Mouse (Mus musculus): ENCODE results near the gene Unc13a. TPM values are rescaled to one million over a fixed set of nuclear protein-coding genes. Genes with fewer than 3 reads are reported as not detected.

Gene Unc13a
- polyA plus RNA-seq, 1 experiment: 0.01 TPM

DNA sequence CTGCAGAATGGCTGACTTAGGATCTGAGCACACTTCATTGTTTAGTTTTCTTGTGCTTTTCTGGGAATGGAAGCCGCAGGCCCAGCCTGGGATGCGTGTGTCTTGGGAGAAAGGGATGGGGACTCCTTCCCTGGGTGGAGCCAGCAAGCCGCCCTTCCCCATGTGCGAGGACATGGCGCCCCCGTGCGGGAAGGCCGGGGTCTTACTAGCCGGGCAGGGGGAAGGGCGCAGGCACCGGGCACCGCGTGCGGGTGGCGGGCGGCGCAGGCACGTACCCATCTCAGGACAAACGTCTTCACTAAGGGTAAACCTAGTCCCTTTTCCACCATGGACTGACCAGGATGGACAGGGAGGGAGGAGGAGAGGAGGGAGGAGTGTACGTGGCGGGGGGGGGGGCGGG, 38.4 kb downstream of the Unc13a start:
- no peaks in the 10 kb centered on the region for H3K36me3 ChIP-seq (ENCODE audit: control insufficient read depth)
- peaks cover 42% of the 10 kb centered on the region for H3K4me1 ChIP-seq (ENCODE audit: control insufficient read depth)
- no peak overlapping the region for H3K4me3 ChIP-seq (replicated peaks)
- H3K9me3 ChIP-seq (ENCODE audit: control insufficient read depth, low read length): peaks cover 8% of the 10 kb centered on the region
- H3K27me3 ChIP-seq (ENCODE audit: control insufficient read depth): peaks cover 81% of the 10 kb centered on the region
- TF ChIP-seq GATA1 (IDR thresholded peaks at IDR 0.05; ENCODE audit: low read length) (no peak), TAL1 (IDR thresholded peaks at IDR 0.05; ENCODE audit: low read length) (no peak)

GRCm38 (mm10) chr8:71631897-71632296, 39.7 kb downstream of the Unc13a start:
- H3K4me3 ChIP-seq (replicated peaks): no peak overlapping the region
- peaks cover 80% of the 10 kb centered on the region for H3K27me3 ChIP-seq (ENCODE audit: control insufficient read depth)
- peaks cover 8% of the 10 kb centered on the region for H3K9me3 ChIP-seq (ENCODE audit: control insufficient read depth, low read length)

DNA sequence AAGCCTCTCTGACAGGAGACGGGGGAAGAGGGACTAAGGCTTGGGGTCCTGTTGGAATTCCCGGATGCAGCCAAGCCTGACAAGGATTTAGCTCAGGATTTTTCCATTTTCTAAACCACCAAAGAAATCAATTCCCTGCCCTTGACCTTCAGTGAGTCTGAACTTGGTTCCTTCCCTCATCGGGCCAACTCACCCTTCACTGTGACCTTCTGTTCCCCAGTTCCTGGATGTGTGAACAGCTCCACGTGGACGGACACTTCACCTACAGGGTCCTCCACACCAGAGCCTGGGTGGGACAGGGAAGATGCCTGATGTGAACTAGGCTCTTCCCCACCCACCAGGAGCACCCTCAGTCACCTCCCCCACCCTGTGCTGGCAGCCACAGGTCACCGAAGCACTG, 40.8 kb downstream of the Unc13a start:
- TF ChIP-seq GATA1 (IDR thresholded peaks at IDR 0.05; ENCODE audit: low read length) (no peak), TAL1 (IDR thresholded peaks at IDR 0.05; ENCODE audit: low read length) (no peak)
- Histone ChIP-seq H3K9me3 (ENCODE audit: control insufficient read depth, low read length) (peaks cover 8% of the 10 kb centered on the region), H3K4me1 (ENCODE audit: control insufficient read depth) (peaks cover 44% of the 10 kb centered on the region), H3K36me3 (ENCODE audit: control insufficient read depth) (peaks cover 5% of the 10 kb centered on the region), H3K27me3 (ENCODE audit: control insufficient read depth) (peaks cover 72% of the 10 kb centered on the region), H3K4me3 (replicated peaks) (no peak overlapping the region)

More at GRCm38 (mm10) chr8:71631897-71632296, 39.7 kb downstream of the Unc13a start:
- H3K36me3 ChIP-seq (ENCODE audit: control insufficient read depth): no peaks in the 10 kb centered on the region
- peaks cover 44% of the 10 kb centered on the region for H3K4me1 ChIP-seq (ENCODE audit: control insufficient read depth)
- no peak for TF ChIP-seq GATA1 (IDR thresholded peaks at IDR 0.05; ENCODE audit: low read length)
- TF ChIP-seq TAL1 (IDR thresholded peaks at IDR 0.05; ENCODE audit: low read length): no peak

DNA sequence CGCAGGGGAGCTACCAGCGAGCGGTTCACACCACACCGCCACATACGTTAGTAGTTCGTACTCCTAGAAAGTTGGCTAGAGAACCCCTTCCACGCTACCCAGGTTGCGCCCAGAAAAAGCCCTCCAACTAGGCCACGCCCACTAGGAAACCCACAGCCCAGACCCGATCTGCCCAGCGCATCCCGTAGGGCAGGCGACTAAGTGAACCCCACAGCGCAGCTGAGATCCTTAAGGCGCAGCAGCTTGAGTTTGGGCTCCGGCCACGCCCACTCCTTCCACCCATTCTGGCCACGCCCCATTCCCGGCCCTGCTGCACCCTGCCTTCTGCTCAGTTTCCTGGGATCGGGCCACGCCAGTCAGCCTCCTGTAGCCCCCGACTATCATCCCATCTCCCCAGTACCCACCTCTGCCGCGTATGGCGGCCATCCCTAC, 41.8 kb downstream of the Unc13a start:
- H3K27me3 ChIP-seq (ENCODE audit: control insufficient read depth): peaks cover 62% of the 10 kb centered on the region
- peaks cover 44% of the 10 kb centered on the region for H3K4me1 ChIP-seq (ENCODE audit: control insufficient read depth)
- peaks cover 8% of the 10 kb centered on the region for H3K9me3 ChIP-seq (ENCODE audit: control insufficient read depth, low read length)
- peak overlapping the region; percentile 62 for H3K4me3 ChIP-seq (replicated peaks)
- no peak for TF ChIP-seq TAL1 (IDR thresholded peaks at IDR 0.05; ENCODE audit: low read length)
- TF ChIP-seq GATA1 (IDR thresholded peaks at IDR 0.05; ENCODE audit: low read length): no peak
- peaks cover 13% of the 10 kb centered on the region for H3K36me3 ChIP-seq (ENCODE audit: control insufficient read depth)

DNA sequence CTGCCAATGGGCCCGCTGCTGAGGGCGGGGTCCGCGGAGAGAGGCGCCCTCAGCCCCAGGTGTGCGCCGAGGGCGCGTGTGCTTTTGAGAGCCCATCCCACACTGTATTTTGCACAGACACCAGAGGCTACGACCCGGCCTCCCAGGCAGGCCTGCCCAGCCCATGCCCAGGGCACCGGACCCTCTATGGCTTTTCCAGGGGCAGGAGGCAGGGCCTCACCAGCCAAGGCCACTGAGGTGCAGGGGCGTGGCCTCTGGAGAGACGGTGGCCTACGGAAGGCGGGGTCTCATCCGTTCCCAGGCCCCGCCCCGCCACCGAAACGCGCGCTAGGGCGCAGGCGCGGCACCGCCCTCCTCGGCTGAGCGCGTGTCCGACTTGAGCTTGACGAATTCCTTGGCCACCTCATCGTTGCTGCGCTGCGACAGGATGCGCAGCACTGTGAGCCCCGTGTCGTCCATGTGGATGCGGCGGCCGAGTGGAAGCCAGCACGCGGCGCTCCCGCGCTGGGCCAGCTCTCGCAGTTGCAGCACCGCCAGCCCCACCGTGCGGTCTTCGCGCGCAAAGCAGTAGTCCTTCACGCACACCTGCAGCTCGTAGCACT, 42.4 kb downstream of the Unc13a start:
- peak overlapping the region; percentile 62 for H3K4me3 ChIP-seq (replicated peaks)
- peaks cover 56% of the 10 kb centered on the region for H3K27me3 ChIP-seq (ENCODE audit: control insufficient read depth)
- H3K4me1 ChIP-seq (ENCODE audit: control insufficient read depth): peaks cover 41% of the 10 kb centered on the region
- peaks cover 8% of the 10 kb centered on the region for H3K9me3 ChIP-seq (ENCODE audit: control insufficient read depth, low read length)
- peaks cover 19% of the 10 kb centered on the region for H3K36me3 ChIP-seq (ENCODE audit: control insufficient read depth)
- TF ChIP-seq TAL1 (IDR thresholded peaks at IDR 0.05; ENCODE audit: low read length) (no peak), GATA1 (IDR thresholded peaks at IDR 0.05; ENCODE audit: low read length) (no peak)

- H3K4me3 ChIP-seq (replicated peaks): peak overlapping the region; percentile 62
- peaks cover 34% of the 10 kb centered on the region for H3K4me1 ChIP-seq (ENCODE audit: control insufficient read depth)
- peaks cover 26% of the 10 kb centered on the region for H3K36me3 ChIP-seq (ENCODE audit: control insufficient read depth)
- peaks cover 49% of the 10 kb centered on the region for H3K27me3 ChIP-seq (ENCODE audit: control insufficient read depth)
- no peak for TF ChIP-seq TAL1 (IDR thresholded peaks at IDR 0.05; ENCODE audit: low read length)
- no peak for TF ChIP-seq GATA1 (IDR thresholded peaks at IDR 0.05; ENCODE audit: low read length)
- peaks cover 10% of the 10 kb centered on the region for H3K9me3 ChIP-seq (ENCODE audit: control insufficient read depth, low read length)
Observed at GRCm38 (mm10) chr8:71628396-71629095, 43.0 kb downstream of the Unc13a start.

DNA sequence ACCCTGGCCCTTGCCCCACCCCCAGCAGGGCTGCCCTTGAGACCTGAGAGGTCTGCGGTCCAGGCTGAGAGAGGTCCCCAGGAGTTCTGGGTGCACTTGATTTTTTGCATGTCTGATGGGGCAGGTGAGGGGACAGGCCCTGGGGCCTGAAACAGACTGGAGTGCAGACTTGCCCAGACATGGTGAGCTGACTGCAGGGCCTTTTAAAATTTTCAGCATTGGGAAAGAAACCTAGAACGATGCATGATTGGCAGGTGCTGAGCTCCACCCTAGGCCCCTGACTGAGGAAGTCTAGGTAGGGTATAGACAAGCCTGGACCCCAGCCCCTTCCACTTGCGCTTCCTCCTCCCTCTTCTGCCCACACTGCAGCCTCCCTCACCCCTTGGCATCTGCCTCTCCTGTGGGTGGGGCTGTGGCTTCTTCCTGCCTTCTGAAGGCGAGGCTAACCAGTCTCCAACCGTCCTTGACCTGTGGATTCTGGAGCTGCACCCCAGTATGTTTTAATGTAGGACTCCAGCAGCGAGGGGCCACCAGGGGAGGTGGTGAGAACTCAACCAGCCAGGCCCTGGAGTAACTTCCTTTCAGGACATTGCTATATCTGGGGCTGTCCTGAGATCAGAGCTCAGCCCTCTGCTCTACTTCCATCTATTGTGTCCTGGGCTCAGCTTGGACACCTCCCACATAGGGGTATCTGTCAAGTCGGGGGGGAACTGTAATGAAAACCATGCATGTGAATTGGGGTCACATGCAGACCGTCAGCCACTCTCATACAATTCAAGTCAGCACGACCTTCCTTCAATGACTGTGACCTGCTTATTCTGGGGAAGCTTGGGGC, 44.1 kb downstream of the Unc13a start:
- peaks cover 39% of the 10 kb centered on the region for H3K27me3 ChIP-seq (ENCODE audit: control insufficient read depth)
- H3K4me1 ChIP-seq (ENCODE audit: control insufficient read depth): peaks cover 26% of the 10 kb centered on the region
- H3K4me3 ChIP-seq (replicated peaks): no peak overlapping the region
- peaks cover 21% of the 10 kb centered on the region for H3K9me3 ChIP-seq (ENCODE audit: control insufficient read depth, low read length)
- TF ChIP-seq GATA1 (IDR thresholded peaks at IDR 0.05; ENCODE audit: low read length): no peak
- no peak for TF ChIP-seq TAL1 (IDR thresholded peaks at IDR 0.05; ENCODE audit: low read length)
- peaks cover 36% of the 10 kb centered on the region for H3K36me3 ChIP-seq (ENCODE audit: control insufficient read depth)

DNA sequence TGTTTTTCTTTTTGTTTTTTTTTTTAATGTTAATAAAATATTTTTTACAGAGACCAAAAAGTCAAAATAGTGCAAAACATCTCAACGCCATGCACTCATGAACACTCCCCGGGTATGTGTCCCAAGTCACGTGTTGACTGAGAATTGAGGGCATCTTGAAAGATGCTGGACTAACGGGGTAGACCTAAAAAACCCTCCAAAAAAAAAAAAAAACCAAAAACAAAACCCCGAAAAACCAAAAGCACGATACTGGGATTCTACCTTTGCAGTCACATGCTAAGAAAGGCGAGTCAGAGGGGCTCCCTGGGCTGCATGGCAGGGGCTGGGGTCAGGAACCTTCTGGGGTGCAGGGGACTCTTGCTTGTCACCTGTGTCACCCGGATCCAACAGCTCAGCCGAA, 44.8 kb downstream of the Unc13a start:
- TF ChIP-seq TAL1 (IDR thresholded peaks at IDR 0.05; ENCODE audit: low read length) (no peak), GATA1 (IDR thresholded peaks at IDR 0.05; ENCODE audit: low read length) (no peak)
- peaks cover 44% of the 10 kb centered on the region for H3K36me3 ChIP-seq (ENCODE audit: control insufficient read depth)
- peaks cover 28% of the 10 kb centered on the region for H3K9me3 ChIP-seq (ENCODE audit: control insufficient read depth, low read length)
- H3K4me1 ChIP-seq (ENCODE audit: control insufficient read depth): peaks cover 22% of the 10 kb centered on the region
- H3K27me3 ChIP-seq (ENCODE audit: control insufficient read depth): peaks cover 35% of the 10 kb centered on the region
- H3K4me3 ChIP-seq (replicated peaks): no peak overlapping the region

DNA sequence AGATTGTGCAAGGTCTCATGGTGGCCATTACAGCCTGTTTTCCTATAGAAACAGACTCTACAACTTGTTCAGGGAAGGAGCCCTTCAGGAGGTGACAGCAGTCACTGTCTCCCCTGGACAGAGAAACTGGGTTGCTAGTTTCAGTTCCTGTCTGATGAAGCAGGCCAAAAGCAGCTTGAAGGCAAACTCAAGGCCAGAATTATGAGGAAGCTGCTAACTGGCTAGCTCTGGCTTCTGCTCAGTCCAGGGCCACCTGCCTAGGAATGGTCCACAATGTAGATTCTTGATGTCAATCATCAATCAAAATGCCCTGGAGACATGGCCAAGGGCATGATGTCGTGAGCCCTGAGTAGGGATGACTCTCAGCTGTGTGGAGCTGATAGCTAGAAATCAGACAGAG, 46.5 kb downstream of the Unc13a start:
- Histone ChIP-seq H3K4me3 (replicated peaks) (no peak overlapping the region), H3K9me3 (ENCODE audit: control insufficient read depth, low read length) (peaks cover 36% of the 10 kb centered on the region), H3K36me3 (ENCODE audit: control insufficient read depth) (peaks cover 60% of the 10 kb centered on the region), H3K27me3 (ENCODE audit: control insufficient read depth) (peaks cover 20% of the 10 kb centered on the region), H3K4me1 (ENCODE audit: control insufficient read depth) (peaks cover 20% of the 10 kb centered on the region)
- TF ChIP-seq GATA1 (IDR thresholded peaks at IDR 0.05; ENCODE audit: low read length) (no peak), TAL1 (IDR thresholded peaks at IDR 0.05; ENCODE audit: low read length) (no peak)

All from erythroblast, embryonic 14.5 days (primary cell).